Mouse (Mus musculus) liver, adult 2 months (tissue): ENCODE data around the gene Syne3. TPM values are rescaled to one million over a fixed set of nuclear protein-coding genes. Genes with fewer than 3 reads are reported as not detected.
A peak's percentile ranks its signal among the peaks of the same experiment; 100 is the strongest.

Experiments
- DNase-seq: peaks from one replicate; pipeline ENCODE4 v3.0.0-alpha.2; 2011; ENCODE audit warnings: low read depth, low spot score; ENCODE audit errors: extremely low read depth
- H3K27ac ChIP-seq: fragments of 200-500 bp; replicated peaks from 2 replicates; pipeline ENCODE4 v1.5.1; 2012; ENCODE audit warnings: low read depth, mild to moderate bottlenecking, control low read depth, inconsistent platforms, low read length; ENCODE audit not compliant: insufficient read depth
- H3K27me3 ChIP-seq: fragments of 200-500 bp; 2 replicates; pipeline ENCODE4 v1.6.1; 2012; ENCODE audit warnings: mild to moderate bottlenecking, moderate library complexity, low read length, inconsistent platforms; ENCODE audit not compliant: control insufficient read depth, insufficient read depth
- H3K36me3 ChIP-seq: fragments of 200-500 bp; 2 replicates; pipeline ENCODE4 v1.6.1; 2012; ENCODE audit warnings: low read length, inconsistent platforms; ENCODE audit not compliant: control insufficient read depth, insufficient read depth
- H3K4me1 ChIP-seq: fragments of 200-500 bp; 2 replicates; pipeline ENCODE4 v1.6.1; 2011; ENCODE audit warnings: low read length; ENCODE audit not compliant: control insufficient read depth, insufficient read depth
- H3K4me3 ChIP-seq: fragments of 200-500 bp; 2 replicates; pipeline ENCODE4 v1.5.1; 2011; ENCODE audit warnings: low read depth, mild to moderate bottlenecking, control low read depth, low read length, moderate library complexity; ENCODE audit not compliant: insufficient read depth
- H3K79me2 ChIP-seq: fragments of 200-500 bp; 2 replicates; pipeline ENCODE4 v1.6.1; 2012; ENCODE audit warnings: inconsistent platforms, mild to moderate bottlenecking, low read length, moderate library complexity; ENCODE audit not compliant: control insufficient read depth, insufficient read depth
- H3K9ac ChIP-seq: fragments of 200-500 bp; 2 replicates; pipeline ENCODE4 v1.6.1; 2012; ENCODE audit warnings: low read depth, mild to moderate bottlenecking, control low read depth, inconsistent platforms, low read length
- CTCF ChIP-seq: fragments of 200-500 bp; IDR thresholded peaks from 2 replicates; pipeline ENCODE4 v1.5.1; 2011; ENCODE audit warnings: low read depth, low read length, control low read depth
- POLR2A ChIP-seq: fragments of 200-500 bp; IDR thresholded peaks from 2 replicates; pipeline ENCODE4 v1.6.1; 2011; ENCODE audit warnings: low read length, control low read depth; ENCODE audit not compliant: insufficient read depth; ENCODE audit errors: extremely low read depth
- WGBS: fragments of 180-500 bp; shearing (Covaris S2); methylation state at CpG from one replicate; pipeline ENCODE4 v1.1.7; 2018; 5-methylcytosine and 5-hydroxymethylcytosine counted together
- polyA plus RNA-seq: library from polyadenylated mRNA; depleted of rRNA; stranded (reverse); fragments of >200 nt; gene quantifications from 2 replicates; pipeline ENCODE4 v1.2.3, GENCODE M21; 2012
- total RNA-seq: library from RNA; depleted of rRNA; stranded (reverse); fragments of >200 nt; gene quantifications from 2 replicates; pipeline ENCODE4 v1.2.3, GENCODE M21; 2014

The Syne3 gene
- total and polyA plus RNA-seq, 2 experiments, result 1.6 to 3.8 TPM

DNA sequence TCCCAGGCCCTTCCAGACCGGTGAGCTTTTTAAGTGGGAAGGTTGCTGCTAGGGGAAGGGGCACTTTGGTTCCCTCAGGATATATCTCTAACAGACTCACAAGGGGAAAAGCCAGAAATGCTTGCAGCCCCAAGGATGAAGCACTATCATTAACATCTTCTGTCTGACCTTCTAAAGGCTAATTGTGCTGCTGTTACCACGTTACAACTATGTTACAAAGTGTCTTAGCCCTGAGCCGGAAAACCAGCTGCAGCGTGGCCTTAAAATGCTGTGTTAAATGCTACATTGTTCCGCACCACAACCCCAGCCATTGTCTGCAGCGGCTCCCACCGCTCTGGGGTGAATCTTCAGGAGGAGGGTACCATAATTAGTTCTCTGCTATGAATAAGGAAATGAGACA lies 21.7 kb downstream of the Syne3 start:
- 95% methylated on average over 7 of the region's 7 CpGs for WGBS
- TF ChIP-seq CTCF (no peak), POLR2A (no peak)
- peaks cover 17% of the 10 kb centered on the region for H3K79me2 ChIP-seq
- H3K27ac ChIP-seq, result no peak overlapping the region
- DNase-seq, result no peak
- no peak overlapping the region for H3K9ac ChIP-seq
- H3K36me3 ChIP-seq, result no peaks in the 10 kb centered on the region
- H3K4me3 ChIP-seq, result no peak overlapping the region
- no peaks in the 10 kb centered on the region for H3K27me3 ChIP-seq
- peaks cover 17% of the 10 kb centered on the region for H3K4me1 ChIP-seq

DNA sequence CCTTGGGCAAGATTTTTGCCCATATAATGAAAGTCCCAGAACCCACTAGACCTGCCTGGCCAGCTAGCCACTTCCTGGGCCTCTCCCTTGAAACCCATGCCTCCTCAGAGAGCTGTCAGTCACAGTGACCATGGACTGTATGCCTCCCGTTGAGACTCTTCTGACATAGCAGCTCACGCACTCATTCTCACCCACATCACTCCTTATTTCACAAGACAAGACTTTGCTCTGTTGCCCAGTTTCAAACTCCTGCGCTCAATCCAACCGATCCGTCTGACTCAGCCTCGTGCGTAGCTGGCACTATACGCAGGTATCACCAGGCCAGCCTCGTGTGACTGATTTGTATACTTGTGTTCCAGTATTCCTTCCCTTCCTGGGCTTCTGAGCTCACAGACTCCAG lies 22.8 kb downstream of the Syne3 start:
- DNase-seq, result peak; percentile 89
- TF ChIP-seq CTCF, result no peak
- no peak for TF ChIP-seq POLR2A
- H3K36me3 ChIP-seq, result no peaks in the 10 kb centered on the region
- peaks cover 22% of the 10 kb centered on the region for H3K79me2 ChIP-seq
- no peaks in the 10 kb centered on the region for H3K27me3 ChIP-seq
- no peak overlapping the region for H3K9ac ChIP-seq
- no peak overlapping the region for H3K4me3 ChIP-seq
- 30% methylated on average over 9 of the region's 9 CpGs for WGBS
- peaks cover 12% of the 10 kb centered on the region; the same call in 1 of the 2 replicates for H3K4me1 ChIP-seq
- H3K27ac ChIP-seq, result peak overlapping the region; percentile 45

DNA sequence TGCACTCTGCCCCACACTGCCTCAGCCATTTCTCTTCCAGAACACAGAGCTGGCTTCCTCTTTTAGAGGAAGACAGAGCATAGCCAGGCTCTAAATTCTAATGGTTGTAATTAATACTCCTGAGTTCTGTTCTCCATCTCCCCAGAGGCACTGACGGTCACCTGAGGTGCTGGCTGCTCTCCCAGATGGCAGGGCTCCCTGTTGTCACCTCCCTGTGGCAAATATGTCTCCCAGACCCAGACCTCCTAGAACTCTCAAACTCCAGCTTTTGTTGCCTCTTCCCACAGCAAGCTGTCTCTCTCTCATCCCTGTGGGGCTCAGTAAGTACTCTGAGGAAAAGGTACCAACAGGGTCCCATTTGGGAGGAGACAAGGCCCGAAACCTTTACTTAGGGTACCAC lies 23.6 kb downstream of the Syne3 start:
- no peak for TF ChIP-seq CTCF

DNA sequence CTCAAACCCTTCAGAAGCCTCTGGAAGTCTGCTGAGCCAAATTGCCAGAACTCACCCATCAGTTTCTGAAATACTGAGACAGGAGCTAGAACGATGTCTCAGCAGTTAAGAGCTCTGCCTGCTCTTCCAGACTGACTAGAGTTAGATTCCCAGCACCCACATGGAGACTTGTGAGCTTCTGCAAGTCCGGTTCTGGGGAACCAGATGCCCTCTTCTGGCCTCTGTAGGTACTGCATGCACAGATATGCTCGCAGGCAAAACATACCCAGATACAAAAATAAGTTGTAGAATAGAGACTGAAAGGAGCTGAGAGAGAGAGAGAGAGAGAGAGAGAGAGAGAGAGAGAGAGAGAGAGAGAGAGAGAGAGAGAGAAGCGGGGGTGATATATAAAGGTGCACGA lies 24.5 kb downstream of the Syne3 start:
- Histone ChIP-seq H3K27ac (no peak overlapping the region), H3K9ac (no peak overlapping the region), H3K4me3 (no peak overlapping the region), H3K36me3 (no peaks in the 10 kb centered on the region), H3K4me1 (peaks cover 12% of the 10 kb centered on the region; the same call in 1 of the 2 replicates), H3K79me2 (peaks cover 15% of the 10 kb centered on the region; the same call in 1 of the 2 replicates), H3K27me3 (no peaks in the 10 kb centered on the region)
- DNase-seq, result no peak
- WGBS, result 95% methylated on average over 5 of the region's 5 CpGs
- TF ChIP-seq POLR2A (no peak), CTCF (peak; percentile 48; the same call in 1 of the 2 replicates)

More for the DNA sequence above, 23.6 kb downstream of the Syne3 start:
- 72% methylated on average over 2 of the region's 2 CpGs for WGBS
- peaks cover 12% of the 10 kb centered on the region; the same call in 1 of the 2 replicates for H3K4me1 ChIP-seq
- no peak overlapping the region for H3K4me3 ChIP-seq
- no peak overlapping the region for H3K27ac ChIP-seq
- H3K9ac ChIP-seq, result no peak overlapping the region
- H3K36me3 ChIP-seq, result no peaks in the 10 kb centered on the region
- no peak for DNase-seq
- H3K27me3 ChIP-seq, result no peaks in the 10 kb centered on the region
- H3K79me2 ChIP-seq, result peaks cover 20% of the 10 kb centered on the region

DNA sequence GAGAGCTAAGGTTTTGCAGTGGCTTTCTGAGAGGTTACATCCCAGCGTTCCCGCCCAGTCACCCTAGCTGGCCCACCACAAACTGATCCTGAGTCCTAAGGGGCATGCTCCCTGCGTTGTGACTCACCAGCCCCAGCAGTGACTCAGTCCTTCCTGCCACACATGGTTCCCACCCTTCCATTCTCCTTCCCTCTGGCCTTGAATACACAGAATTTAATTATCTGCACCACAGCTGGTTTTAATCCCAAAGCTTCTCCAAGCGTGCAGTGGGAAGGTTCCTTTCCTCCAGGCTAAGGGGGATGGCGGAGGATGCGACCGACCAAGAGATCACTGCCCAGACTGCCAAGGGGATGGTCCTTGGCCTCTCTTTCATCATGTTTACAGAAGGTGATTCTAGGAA lies 26.1 kb downstream of the Syne3 start:
- peaks cover 16% of the 10 kb centered on the region; the same call in 1 of the 2 replicates for H3K4me1 ChIP-seq
- H3K9ac ChIP-seq, result no peak overlapping the region
- 59% methylated on average over 7 of the region's 7 CpGs for WGBS
- TF ChIP-seq POLR2A (no peak), CTCF (no peak)
- no peaks in the 10 kb centered on the region for H3K27me3 ChIP-seq
- DNase-seq, result no peak
- H3K79me2 ChIP-seq, result peaks cover 15% of the 10 kb centered on the region; the same call in 1 of the 2 replicates
- no peak overlapping the region for H3K27ac ChIP-seq
- no peak overlapping the region for H3K4me3 ChIP-seq
- no peaks in the 10 kb centered on the region for H3K36me3 ChIP-seq

DNA sequence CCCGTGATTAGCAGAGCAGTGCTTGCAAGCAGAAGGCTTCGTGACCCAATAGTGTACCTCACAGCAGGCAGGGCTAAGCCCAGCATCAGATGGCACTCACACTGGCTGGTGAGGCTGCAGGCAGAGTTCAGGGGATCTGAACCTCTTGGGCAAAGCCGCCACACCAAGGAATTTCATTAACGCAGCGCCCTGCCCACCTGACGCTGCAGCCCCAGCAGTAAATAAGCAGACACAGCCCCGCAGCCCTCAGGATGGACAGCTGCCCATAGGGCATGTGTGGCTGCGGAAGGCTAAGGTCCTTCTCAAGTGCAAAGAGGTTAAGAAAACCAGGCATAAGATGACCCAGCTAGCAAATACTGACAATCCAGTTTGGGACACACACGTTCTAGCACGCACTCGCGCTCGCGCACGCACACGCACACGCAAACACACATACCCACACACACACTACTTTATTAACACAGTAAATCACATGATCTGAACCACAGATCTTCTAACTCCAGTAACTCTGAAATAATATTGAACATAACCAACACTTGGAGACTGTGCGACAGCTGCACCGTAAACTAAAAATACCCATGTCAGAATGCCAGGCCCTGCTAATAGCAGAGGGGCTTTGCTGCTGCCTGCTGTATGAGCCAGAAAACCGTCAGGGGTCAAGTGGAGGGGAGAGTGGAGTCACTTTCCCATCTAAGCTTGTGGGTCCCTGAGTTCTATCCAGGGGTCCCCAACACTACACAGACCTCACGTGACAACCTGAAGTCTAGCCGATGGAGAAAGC lies 30.5 kb downstream of the Syne3 start:
- H3K79me2 ChIP-seq, result peaks cover 6% of the 10 kb centered on the region; the same call in 1 of the 2 replicates
- 83% methylated on average over 22 of the region's 22 CpGs for WGBS
- peak overlapping the region; percentile 70 for H3K27ac ChIP-seq
- no peak overlapping the region for H3K4me3 ChIP-seq
- peak overlapping the region; percentile 7 for H3K9ac ChIP-seq
- H3K27me3 ChIP-seq, result no peaks in the 10 kb centered on the region
- peaks cover 2% of the 10 kb centered on the region; the same call in 1 of the 2 replicates for H3K36me3 ChIP-seq
- TF ChIP-seq POLR2A (no peak), CTCF (no peak)
- DNase-seq, result no peak
- H3K4me1 ChIP-seq, result 0 out of 2 replicates have a peak, but pooled peaks cover 8% of the 10 kb centered on the region
